Mouse (Mus musculus) frontal cortex, postnatal 36 days (tissue): Measurements from ENCODE around the gene Psmg3.
A peak's percentile ranks its signal among the peaks of the same experiment; 100 is the strongest.

Experiments used
- DNase-seq, 2 experiments: peaks; one replicate each; pipeline ENCODE4 v3.0.0; 2022; ENCODE audit warnings: low spot score in 2 of 2

Gene Psmg3

DNA sequence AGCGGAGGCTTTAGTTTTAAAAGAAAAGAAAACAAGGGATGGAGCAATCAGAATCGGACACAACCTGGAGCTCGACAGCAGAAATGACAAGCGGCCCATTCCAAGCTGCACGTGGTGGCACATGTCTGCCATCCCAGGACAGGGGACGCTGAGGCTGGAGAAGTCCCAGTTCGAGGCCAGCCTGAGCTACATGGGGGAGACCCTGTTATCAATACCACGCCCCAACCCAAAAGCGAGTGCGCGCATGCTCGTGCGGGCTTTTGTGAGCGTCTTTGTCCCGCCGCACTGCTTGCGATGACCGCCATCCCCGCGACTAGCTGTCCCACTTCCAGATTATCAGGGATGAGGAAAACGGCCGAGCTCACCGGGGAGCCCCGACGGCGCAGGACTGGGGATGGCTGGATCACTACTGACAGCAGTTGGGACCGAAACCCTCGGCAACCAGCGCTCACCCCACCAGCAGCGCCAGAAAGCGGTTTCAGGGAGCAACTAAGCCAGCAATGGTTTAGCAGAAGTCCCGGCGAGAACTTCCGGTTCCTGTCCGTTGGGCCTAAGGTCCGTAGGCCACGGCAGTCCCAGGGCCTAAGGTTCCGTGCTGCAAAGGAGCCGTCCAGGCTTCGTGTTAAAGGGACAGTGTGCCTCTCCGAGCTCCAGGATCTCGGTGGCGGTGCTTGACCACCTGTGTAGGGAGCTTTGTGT lies at the start of gene Psmg3, which contains the start of gene Gm26938:
Gene Psmg3 (minus strand): TSS at position 529 of the 699 bp plus-strand sequence.
Gene Gm26938 (minus strand): TSS at position 51 of the 699 bp plus-strand sequence.
- peak; percentile 91 to 93 for DNase-seq

DNA sequence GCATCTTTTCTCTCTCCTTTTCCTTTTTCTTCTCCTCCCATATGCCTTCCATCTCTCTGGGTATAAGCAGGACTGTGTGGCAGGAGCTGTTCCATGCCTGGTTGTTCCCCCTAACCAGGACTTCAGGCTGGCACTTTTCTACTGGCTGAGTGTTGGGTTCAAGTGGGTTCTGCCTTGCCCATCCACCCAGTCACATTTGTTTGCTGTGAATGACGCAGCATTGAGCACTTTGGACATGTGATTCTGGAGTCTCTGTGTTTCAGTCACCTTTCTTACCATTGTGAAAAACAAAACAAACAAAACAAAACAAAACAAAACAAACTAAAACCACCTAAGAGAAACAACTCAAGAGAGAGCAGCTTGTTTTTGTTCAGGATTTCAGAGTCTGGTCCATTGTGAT lies 44.8 kb upstream of the Psmg3 start:
- no peak for DNase-seq

DNA sequence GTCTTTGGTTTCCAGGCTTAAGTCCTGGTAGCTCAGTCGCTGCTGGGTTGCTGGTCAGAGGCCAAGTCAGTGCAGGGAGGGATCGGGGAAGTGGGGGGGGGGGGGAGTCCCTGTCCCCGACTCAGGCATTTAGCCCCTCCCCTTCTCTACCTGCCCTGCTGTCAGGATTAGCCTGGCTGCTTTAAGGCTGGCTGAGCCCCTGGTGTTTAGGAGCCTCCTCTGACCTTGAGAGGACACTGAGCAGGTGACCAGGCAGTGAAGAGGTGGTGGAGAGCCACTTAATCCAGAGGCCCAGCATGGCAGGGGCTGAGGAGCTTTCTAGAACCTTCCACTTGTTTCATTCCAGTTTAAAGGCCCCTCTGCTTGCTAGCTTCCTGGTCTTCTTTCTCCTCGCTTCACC lies 44.2 kb upstream of the Psmg3 start:
- DNase-seq, result no peak

DNA sequence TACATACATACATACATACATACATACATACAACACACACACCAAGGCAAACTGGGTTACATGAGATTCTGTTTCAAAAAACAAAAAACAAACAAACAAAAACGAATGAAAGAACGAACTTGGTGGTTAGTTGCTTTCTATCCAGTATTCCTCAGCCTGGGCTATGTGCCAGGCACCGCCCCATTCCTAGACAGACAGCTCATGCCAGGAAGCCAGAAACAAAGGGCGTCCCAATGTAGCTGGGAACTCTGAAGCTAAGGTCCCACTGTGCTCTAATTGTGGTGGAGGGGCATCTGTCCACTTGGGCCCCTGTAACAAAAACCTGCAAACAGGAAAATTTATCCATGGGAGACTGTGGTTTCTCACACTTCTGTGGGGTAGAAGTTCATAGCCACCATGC lies 36.1 kb upstream of the Psmg3 start:
- DNase-seq, result peak in 1 of 2 experiments; percentile 20

DNA sequence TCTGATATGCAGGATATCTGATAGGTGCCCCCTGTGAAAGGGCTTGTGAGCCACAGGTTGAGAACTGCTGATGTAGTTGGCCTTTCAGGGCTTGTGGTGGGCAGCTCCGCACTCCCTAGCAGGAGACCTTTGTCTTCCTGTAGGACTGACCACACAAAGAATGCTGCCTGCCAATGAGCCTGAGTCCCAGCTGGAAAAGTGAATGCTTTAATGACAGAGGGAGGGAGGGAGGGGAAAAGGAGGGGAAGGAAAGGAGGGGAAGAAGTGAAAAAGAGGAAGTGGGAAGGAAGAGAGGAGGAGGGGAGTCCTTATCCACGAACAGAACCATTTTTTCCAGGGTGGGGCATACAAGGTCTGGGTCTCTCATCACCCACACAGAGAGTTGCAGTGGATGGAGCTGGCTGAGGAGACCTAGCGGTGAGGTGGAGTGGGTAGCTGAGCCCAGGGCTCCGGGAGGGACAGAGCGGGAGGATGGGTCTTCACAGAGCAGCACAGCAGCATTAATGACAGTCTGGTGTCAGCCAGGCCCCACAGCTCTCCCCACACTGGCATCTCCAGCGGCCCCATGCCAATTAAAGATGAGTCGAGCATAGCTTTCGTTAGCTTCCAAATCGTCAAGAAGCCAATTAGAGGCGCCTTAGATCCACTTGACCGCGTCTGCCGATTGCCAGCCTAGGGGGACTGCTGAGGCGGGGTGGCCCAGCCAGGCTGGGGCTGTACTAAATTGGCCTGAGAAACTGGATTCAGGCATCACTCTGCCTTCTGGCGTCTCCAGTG lies 33.8 kb upstream of the Psmg3 start:
- DNase-seq, result no peak

DNA sequence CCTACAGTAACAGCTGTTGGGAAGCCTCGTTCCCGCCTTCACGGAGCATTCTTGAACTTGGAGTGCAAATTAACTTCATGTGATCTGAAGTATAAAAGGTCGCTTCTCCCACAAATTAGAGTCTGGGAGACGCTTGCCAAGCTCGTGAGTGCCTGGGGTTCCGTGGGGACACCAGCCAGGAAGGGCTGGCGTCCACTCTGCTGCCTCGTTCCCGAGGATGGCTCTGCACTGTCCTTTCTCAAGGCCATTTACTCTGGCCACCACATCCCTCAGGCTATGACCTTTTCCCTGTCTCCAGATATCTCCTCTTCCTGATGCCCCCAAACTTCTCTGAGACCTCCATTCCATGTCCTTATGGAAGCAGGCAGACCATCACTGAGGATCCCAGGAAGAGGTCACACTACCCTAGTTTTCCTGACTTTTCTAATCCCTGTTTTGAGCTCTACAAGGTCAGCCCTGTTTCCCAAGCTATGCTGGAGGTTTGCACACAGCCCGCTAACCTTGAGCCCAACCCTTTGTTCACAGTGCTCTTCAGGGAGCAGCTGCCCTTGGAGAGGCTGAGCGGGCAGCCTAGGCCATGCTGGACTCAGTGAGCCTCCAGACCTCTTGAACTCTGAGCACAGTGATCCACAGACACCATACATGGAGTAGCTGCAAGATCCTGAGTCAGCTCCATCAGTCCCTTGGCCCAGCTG lies 23.1 kb upstream of the Psmg3 start:
- no peak for DNase-seq

DNA sequence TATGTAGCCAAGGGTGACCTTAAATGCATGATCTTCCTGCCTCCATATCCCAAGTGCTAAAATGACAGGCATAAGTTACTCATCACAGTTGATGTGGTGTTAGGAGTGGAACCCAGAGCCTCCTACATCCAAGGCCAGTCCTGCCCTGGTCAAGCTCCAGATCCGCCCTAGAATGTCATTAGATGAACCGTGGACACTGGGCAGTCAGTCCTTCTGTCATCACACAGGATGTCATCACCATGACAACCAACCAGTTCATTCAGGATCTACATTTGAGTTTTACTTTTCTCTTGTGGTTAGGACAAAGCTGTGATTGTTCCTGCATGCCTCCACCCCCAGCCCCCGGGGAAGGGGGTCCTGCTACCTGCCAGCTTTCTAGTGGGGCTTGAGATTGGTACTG lies 12.5 kb upstream of the Psmg3 start:
- DNase-seq, result no peak

DNA sequence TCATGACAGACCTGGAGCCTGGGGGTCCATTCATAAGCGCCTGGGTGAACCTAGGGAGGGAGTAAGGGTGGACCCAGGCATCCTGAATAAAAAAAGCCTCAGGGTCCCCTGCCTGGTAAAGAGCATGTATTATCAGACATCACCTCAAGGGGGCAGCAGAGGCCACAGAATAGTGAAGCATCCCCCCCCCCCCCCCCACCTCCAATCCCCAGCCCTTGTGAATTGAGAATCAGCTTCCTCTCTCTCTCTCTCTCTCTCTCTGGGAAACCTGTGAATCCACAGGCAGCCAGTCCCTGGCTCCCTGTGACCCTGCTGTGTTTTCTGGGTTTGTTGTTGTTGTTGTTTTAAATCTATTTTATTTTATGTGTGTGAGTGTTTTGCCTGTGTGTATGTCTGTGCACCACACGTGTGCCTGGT lies 11.8 kb upstream of the Psmg3 start:
- DNase-seq, result peak; percentile 41 to 45

DNA sequence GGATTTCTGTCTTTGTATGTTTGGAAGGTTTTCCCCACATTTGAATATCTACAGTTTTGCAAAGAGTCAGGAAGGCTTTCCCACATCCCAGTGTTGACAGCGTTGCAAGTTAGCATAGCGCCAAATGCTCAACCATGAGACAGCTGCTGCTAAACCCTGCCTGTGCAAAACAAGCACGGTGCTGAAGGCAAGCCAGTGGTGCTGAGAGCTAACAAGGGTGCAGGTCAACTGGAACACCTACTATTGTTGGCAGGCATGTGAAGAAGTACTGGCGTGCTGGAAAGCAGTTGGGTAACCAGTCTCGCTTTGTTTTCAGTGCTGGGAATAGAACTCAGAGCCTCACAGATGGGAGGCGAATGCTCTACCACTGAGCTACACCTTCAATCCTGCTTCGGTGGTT lies 9.0 kb upstream of the Psmg3 start:
- DNase-seq, result peak in 1 of 2 experiments; percentile 31

DNA sequence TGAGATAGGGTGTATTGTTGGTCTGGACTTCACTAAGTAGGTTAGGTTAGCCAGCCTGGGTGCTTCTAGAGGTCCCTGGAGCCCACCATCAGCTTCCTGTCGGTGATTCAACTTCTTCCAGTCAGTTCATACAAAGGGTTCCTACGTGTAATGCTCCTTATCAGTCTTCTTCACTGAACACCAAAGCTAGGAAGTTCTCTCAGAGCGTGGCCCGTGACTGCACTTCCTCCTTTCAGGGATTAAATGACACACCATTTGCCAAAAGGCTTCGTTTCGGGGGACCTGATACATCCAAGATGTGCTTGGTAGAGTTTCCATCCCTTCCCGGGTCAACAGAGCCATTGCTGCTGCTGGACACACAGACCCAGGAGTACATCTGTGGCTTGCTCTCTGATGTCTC lies 5.4 kb upstream of the Psmg3 start:
- DNase-seq, result no peak

DNA sequence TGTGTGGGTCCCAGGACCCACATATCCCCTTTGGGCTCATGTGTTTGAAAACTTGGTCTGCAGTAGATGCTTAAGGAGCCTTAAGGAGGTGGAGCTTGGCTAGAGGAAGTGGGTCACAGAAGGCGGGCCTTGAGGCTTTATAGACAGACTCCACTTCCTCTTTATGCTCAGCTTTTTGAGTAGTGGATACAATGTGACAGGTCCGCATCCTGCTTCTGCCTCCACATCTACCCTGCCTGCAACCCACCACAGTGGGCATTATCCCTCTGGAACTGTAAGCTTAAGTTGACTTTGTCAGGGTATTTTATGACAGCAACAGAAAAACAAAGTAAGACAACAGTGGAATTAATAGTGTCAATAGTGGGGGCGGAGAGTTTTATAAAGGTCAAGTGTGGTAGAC lies 4.0 kb upstream of the Psmg3 start:
- no peak for DNase-seq

DNA sequence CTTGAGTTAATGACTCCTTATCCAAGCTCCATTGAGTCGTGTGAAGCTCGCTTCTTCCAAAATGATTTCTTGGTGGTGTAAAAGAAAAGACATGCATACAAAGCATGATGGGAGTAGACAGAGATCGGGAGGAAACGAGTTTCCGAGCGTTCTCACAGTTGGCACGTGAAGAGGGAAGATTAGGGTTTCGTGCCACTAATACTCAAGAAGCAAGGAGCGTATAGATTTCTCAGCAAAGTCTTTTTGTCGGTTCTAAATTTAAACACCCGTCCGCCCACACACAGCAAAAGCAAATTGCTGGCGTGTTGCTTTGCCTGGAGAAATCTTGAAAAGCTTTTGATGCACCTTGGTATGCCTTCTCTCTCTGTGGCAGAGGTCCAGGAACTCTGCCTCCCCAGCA lies 2.7 kb upstream of the Psmg3 start:
- peak; percentile 42 to 64 for DNase-seq

DNA sequence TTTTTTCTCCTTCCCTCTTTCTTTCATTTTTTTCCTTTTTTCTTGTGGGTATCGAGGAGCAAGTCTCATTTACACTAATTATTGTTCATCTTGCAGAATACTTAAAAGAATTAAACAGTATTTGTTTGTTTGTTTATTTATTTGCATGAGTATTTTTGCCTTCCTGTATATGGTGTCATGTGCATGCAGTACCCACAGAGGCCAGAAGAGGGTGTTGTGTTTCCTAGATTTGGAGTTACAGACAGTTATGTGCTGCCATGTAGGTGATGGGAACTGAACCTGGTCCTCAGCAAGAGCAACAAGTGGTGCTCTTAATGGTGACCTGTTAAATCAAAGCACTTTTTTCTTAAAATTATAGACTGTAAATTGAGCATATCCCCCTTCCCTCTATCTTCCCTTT lies 908 bp upstream of the Psmg3 start:
- no peak for DNase-seq

DNA sequence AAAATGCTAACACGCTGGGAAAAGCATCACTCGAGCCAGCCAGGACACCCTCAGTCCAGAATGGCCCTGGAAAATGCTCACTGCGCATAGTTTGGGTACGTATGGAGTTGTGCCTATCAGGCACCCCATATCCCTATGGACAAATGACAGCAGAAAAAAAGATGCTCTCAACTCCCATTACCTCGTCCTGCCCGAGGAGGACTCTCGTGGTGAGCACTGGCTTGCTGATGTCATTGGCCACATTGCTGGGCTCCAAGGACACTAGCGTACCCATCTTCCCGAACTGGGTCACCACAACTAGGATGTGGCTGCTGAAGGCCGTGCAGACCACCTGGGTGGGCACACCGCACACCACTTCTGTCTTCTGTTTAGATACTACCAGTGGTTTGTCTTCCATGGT lies 738 bp downstream of the Psmg3 start:
- DNase-seq, result no peak

DNA sequence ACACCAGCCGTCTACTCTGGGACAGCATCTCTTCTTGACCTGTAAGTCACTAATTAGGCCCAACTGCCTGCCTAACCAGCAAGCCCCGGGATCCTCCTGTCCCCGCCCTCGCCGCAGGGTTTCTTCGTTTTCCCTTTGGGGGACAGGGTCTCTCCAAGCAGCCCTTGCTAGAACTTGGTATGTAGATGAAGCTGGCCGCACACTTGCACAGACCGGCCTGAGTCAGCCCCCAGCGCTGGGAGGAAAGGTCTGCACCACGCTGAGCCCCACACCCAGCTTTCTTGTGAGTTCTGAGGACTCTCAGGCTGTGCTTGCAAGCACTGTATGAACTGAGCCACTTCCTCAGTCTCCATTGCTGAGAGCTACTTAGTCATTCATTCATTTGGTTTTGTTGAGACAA lies 2.2 kb downstream of the Psmg3 start:
- no peak for DNase-seq

DNA sequence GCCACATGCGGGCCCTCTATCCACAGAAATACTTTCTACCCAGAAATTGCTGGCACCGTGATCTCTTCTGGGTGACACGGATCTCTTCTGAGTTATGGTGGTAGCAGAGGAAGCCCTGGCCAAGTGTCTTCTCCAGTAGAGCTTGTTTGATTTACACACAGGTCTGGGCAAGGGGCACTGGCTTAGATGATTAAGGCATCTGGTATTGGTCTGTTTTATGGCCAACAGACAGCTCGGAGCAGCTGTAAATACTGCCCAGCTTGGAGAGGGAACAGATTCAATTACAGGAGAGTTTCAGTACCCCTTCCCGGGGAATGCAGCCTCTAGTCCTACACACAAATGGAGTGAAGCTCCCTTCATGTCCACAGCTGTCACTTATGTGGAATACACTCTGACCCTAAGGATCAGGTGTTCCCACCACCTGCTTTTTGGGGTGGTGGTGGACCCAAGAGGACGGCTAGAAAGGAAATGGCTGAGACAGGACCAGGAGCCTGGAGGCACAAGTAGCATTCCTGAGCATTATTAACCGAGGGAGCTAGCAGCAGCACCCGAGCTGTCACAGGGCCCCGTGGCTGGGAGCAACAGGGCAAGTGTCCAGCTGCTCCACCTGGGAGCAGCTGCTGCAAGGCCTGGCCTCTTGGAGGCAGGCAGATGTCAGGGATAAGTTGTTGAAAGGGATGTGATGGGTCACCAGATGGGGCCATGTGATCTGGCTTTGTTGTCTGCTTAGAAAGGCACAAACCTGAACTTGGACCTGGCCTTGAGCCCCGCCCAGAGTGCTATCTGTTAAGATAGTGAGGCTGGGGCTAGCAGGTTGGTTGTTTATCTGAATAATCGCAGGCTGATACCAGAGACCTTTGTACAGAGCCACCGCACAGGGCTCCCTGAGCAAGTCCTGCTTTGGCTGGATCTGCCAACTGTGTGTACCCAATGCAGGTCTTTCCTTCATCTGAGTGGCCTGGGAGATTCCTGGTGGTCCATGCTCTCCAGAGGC lies 4.9 kb downstream of the Psmg3 start:
- DNase-seq, result no peak

DNA sequence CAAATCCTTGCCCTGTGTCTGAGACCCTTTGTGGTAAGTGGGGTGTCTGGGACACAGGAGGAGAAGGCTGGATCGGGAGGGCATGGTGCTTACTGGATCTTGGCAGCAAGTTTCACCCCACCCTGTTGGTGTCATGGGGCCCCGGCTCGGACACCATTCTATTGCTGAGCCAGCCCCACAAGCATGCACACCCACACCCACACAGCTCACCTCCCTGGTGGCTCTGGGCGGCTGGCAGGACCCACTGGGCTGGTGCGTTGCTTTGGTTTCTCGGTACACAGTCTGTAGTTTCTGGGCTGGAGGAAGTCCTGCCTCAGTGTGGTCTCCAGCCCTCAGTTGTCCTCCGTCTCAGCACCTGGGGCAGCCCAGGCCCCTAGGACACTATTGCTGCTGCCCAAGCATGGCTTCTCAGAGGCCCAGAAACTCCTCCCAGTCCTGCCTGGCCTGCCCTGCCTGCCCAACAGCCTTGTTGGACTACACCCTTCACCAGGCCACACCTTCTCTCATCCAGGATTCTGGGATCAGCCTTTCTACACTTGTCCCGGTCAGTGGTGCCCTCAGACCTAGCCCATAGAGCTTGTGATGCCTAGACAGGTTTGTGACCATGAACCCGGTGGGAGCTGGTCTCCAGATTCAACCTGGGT lies 7.0 kb downstream of the Psmg3 start, which contains the start of gene Tmem184a:
Gene Tmem184a (minus strand): TSS at position 380 of the 644 bp plus-strand sequence.
- no peak for DNase-seq

DNA sequence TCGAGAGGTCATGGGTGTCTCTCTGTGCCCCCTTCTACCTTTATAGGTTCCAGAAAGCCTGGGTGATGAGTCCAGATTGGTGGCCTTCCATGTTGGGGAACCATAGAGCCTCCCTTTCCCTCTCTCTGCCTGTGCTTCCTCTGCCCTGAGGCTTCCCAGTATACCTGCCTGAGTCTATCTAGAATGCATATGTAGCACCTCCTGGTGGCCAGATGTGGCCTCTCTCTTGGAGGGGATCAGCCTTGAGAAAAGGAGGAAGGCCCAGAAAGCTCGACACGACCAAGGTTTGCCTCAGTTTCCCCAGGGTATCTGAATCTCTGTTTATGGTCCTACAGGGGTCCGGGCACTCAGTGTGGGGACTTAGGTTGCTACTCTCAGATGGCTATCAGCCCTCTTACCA lies 7.9 kb downstream of the Psmg3 start:
- DNase-seq, result no peak

DNA sequence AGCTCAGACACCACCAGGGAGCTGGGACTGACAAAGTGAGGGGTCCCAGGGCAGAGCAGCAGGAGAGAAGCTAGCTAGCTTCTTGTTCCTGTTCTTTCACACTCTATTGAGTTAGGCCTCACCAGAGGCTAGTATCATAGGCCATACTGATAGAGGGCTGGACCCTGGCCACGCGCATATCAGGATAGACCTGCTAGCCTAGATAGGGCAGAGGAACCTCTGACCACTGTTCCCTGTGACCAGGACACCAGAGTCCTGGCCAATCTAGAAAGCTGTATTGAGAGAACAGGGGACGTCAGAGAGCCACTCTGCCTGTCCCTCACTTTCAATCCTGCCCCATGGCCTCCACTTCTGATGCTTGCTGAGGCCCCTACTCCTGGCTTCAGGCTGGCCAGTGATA lies 8.6 kb downstream of the Psmg3 start:
- no peak for DNase-seq

DNA sequence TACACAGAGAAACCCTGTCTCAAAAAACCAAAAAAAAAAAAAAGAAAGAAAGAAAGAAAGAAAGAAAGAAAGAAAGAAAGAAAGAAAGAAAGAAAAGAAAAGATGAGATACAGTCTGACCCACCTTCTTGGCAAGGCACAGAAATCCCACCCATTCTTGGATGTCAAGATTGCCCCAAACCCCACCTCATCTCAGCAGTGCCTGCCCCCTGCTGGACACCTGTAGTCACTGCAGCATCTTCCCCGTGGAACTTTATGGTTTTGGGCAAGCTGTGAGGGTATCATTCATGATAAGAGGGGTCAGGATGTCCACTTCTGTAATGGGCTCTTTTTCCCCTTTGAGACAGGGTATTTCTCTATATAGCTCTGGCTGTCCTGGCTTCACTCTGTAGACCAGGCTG lies 9.4 kb downstream of the Psmg3 start:
- no peak for DNase-seq

DNA sequence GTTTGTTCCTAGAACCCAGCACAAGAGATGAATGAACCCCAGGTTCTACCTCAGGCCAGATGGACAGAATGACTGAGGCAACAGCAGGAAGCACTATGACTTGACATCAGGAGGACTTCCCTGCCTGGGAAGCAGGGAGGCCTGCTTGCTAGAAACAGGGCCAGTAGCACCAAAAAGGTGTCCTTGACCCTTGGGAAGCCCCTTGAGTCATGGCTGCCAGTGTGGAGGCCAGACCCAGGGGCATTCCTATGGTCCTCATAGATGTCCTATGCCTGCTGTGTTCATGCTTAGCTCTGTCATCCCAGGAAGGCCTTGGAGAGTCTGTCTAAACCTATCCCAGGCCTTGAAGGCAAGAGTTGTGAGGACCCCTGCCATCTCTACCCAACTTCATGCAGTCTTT lies 10.2 kb downstream of the Psmg3 start:
- no peak for DNase-seq
